Mouse (Mus musculus): ENCODE measurements around the gene Ceacam20.

DNA sequence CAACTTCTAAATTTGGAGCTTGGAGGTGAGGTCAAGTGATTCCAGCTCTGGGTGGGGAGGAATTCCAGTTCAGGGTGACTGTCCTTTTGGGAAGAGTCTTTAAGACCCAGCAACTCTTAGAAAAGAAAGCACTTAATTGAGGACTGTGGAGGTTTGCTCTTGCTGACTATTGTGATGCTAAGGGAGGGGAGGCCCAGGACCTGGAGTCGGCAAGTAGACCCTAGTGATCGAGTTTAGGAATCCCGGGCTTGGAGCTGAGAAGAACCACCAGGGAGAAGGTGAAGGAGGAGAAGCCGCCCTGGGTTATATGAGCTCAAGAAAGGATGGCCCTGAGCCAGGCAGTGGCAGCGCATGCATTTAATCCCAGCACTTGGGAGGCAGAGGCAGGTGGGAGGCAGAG, 36.7 kb upstream of the Ceacam20 start:
- TF ChIP-seq POLR2A (IDR thresholded peaks at IDR 0.05; ENCODE audit: extremely low read depth, insufficient read depth, low read length) (no peak), CTCF (IDR thresholded peaks at IDR 0.05; ENCODE audit: extremely low read depth, insufficient read depth, low read length) (no peak)
